Mouse (Mus musculus): Measurements from ENCODE around the gene Ifi214.
"Not testable (repeated sequence)": the region's sequence is repeated elsewhere in the genome, so short reads cannot be mapped to it uniquely, and the experiment has no call there.

Gene Ifi214

DNA sequence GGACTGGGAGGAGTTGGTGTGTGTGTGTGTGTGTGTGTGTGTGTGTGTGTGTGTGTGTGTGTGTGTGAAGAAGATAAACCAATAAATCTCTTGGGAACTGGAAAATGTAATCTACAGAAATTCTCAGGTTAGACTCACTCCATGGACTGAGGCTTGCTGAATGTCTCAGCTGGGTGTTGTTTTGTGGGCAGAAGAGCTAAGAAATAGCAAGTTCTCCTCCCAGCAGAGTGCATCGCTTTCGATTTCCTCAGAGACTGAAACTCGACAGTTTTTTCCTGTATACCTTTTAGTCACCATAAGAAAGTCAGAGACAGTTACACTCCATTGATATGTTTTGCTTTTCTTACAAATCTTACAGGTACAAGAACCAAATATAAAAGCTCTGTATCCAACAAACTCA is at the start of gene Ifi214:
Ifi214 (minus strand) TSS at position 167 of the 400 bp plus-strand sequence.
- peak; percentile 7 for DNase-seq

DNA sequence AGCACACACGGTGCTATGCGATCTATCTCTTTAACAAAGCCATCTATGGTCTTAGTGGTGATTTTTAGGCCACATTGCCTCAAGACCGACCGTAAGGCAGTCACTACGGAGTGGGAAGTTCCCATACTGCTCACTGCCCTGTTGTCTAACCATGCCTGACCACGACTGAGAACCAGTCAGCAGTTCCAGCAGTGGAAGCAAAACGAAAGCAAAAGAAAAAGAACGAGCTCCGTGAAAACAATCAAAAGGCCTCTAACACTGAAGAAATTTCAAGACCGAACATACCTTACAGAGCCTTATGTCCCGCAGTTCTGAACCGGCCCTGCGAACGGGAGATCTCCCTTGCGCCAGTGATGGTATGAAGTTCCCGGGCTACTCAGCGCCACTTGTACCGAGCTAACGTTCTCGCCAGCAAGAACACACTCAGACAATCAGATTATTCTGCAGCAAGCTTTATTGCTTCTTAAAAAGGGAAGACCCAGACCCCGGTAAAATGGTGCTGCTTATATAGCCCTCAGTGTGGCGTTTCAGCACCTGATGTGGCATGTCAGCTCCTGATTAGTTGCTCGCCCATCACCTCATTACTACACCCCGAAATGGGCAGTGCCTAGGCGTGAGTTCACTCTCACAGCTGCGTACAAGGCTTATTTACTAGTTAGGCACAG is 44.3 kb upstream of the Ifi214 start:
- no peak for DNase-seq

DNA sequence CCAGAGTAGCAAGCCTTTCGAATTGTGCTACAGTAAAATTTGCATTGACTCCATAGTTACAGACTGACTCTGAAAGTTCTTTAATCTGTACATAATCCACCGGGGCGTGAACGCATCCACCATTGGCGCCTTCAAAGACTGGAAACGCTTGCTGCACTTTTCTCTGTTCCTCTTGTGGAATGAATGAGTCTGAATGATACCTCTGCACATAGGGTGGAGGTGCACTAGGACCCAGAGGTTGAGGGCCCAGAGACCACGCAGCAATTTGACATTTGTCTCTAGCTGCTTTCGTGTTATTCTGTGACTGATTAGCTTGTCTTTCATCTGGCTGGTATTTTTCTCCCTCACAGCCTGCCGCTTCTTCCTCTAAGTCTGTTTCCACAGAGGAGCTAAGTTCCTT is 43.3 kb upstream of the Ifi214 start:
- no peak for DNase-seq

DNA sequence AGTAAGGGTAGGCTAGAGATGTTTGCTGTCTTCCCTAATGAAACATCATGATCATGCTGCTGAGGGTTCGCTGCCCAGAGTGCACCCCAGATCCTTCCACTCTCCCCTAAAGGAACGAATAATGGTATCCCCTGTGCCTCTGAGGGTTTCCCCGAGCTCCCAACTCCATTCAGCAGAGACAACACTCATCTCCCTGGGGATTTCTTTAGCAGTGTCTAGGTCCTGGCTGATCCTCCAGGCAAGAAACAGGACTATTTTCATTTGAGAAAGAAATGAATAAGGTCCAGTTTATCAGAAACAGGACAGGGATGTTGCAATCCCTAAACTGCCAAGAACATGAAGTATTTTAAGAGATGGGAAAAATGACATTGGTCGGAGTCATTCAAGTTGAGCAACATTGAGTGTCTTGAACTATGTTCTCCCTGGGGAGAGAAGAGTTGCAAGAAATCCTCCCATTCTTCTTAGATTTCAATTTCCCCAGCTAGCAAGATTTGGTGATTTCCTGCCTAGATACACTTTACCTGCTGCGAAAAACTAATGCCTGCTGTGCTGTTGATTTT is 14.8 kb upstream of the Ifi214 start:
- DNase-seq: not testable (repeated sequence)

DNA sequence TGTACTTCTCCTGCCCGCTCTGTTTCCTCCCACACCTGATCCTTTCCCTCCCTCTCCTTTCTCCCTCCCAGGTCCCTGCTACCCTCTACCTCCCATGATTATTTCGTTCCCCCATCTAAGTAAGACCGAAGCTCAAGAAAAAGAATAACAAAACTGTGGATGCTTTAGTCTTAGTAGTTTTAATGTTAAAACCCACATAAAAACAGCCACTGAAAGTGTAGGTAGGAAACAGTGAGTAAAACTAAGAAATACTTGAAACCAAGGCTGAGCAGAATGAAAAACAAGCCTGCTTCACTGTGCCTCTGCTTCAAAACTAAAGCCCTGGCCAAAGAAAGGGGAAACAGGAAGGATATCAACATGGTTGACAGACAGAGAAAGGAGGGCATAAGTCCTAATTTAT is 13.0 kb upstream of the Ifi214 start:
- not testable (repeated sequence) for DNase-seq

DNA sequence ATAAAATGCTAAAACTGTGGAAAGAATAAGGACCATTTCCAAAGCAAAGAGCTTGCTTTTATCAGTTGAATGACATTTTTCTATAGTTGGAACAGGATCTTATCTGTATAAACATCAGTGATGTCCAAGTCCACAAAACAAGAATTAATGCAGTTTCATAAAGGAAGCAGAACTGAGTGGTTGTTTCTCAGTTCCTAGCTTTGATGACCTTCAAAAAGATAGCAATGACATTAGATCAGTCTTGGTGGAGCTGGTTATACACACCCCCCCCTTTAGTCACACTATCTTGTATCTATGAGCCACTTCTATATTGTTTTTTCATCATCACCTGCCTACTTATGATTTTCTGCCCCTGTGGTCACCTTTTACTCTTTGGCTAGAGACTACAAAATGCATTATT is 14.3 kb downstream of the Ifi214 start:
- DNase-seq: no peak

DNA sequence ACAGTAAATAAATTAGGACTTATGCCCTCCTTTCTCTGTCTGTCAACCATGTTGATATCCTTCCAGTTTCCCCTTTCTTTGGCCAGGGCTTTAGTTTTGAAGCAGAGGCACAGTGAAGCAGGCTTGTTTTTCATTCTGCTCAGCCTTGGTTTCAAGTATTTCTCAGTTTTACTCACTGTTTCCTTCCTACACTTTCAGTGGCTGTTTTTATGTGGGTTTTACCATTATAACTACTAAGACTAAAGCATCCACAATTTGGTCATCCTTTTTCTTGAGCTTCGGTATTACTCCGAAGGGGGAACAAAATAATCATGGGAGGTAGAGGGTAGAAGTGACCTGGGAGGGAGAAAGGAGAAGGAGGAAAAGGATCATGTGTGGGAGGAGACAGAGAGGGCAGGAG is 25.2 kb downstream of the Ifi214 start:
- not testable (repeated sequence) for DNase-seq

DNA sequence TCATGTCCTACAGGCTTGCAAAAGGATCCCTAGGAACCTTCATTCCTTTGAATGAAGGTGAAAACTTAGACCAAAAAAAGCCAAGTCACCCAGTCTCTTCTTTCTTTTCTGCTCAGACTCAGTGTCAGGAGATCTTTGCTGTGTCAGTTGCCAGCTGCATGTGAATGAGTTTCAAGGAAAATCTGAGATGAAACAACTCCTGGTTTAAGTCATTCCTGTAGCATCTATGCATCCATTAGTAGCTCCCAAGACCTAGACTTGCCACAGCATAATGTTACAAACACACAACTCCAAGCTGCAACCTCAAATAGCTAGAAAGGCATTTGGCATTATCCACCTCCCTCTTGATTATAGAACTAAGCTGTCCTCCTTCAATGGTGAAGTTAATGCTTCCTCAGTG is 44.3 kb downstream of the Ifi214 start:
- DNase-seq: not testable (repeated sequence)

DNA sequence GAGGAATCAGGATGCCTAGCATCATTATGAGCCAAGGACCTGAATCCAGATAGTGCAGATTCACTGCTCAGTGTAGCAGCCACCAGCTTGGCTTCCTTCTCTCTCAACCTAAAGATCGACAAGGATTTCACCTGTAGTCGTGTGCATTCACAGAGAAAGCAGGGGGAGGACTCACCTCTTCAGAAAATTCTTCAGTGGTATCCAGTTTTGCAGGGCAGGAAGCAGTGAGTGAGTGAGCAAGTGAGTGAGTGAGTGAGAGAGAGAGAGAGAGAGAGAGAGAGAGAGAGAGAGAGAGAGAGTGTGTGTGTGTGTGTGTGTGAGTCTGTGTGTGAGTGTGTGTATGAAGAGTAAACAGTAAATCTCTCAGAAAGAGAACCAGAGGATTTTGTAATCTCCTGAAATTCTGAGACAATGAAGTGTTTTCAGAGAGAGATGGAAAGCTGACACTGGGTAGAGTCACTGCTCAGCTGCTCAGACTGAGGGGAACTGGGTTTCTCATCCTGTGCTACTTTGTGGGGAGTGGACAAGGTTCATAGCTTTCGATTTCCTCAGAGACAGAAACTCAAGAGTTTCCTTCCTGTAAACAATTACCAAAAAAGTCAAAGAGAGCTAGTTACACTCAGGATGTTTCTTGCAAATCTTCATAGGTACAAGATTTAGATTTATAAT is 44.8 kb downstream of the Ifi214 start, which contains the start of gene Ifi206:
Ifi206 (minus strand) TSS at position 230 of the 669 bp plus-strand sequence.
- peak; percentile 43 for DNase-seq

DNA sequence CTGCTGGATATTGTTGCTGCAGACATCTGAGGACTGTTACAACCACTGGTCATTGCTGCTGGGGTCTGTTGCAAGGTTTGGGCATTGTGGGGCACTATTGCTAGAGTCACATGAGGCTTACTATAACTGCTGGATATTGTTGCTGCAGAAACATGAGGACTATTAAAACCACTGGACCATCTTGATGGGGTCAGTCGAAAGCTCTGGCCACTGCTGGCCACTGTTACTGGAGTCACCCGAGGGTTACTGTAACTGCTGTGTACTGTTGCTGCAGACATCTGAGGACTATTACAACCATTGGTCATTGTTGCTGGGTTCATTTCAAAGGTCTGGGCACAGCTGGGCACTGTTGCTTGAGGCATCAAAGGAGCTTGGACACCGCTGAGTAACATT is 54.6 kb downstream of the Ifi214 start:
- not testable (repeated sequence) for DNase-seq

DNA sequence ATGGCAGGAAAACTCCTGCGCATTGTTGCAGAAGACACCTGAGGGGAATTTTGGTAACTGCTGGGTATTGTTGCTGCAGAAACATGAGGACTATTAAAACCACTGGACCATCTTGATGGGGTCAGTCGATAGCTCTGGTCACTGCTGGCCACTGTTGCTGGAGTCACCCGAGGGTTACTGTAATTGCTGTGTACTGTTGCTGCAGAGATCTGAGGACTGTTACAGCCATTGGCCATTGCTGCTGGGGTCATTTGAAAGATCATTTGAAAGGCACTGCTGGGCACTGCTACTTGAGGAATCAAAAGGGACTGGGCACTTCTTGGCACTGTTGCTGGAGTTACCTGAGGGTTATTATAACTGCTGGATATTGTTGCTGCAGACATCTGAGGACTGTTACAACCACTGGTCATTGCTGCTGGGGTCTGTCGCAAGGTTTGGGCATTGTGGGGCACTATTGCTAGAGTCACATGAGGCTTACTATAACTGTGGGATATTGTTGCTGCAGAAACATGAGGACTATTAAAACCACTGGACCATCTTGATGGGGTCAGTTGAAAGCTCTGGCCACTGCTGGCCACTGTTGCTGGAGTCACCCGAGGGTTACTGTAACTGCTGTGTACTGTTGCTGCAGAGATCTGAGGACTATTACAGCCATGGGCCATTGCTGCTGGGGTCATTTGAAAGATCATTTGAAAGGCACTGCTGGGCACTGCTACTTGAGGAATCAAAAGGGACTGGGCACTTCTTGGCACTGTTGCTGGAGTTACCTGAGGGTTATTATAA is 55.2 kb downstream of the Ifi214 start:
- not testable (repeated sequence) for DNase-seq
